Mouse (Mus musculus) left cerebral cortex, adult 8-10 months (tissue): ENCODE measurements at regions not wholly inside any gene's neighbourhood (a gene's known extent, or its start where the extent isn't known, plus 50 kb on each side); places are given as distances from the start of the nearest gene placed in this dataset.
"Not testable (repeated sequence)": the region's sequence is repeated elsewhere in the genome, so short reads cannot be mapped to it uniquely, and the experiment has no call there.

Source experiments
- DNase-seq, 2 experiments: peaks; one replicate each; pipeline ENCODE4 v3.0.0; 2022; ENCODE audit warnings: low spot score in 2 of 2

GRCm38 (mm10) chr10:38458975-38459374 lies 362.6 kb downstream of the Rfpl4b start:
- DNase-seq, result no peak

GRCm38 (mm10) chr10:38458424-38458823 lies 363.2 kb downstream of the Rfpl4b start:
- no peak for DNase-seq

- no peak for DNase-seq
These were observed 364.8 kb downstream of the Rfpl4b start for GRCm38 (mm10) chr10:38456786-38457185.

- DNase-seq, result peak in 1 of 2 experiments; percentile 6
These were observed 372.3 kb downstream of the Rfpl4b start for GRCm38 (mm10) chr10:38449263-38449662.

GRCm38 (mm10) chr10:38447706-38448105 lies 373.9 kb downstream of the Rfpl4b start:
- DNase-seq, result no peak

GRCm38 (mm10) chr10:38447256-38447655 lies 374.3 kb downstream of the Rfpl4b start:
- DNase-seq, result peak in 1 of 2 experiments; percentile 33

- no peak for DNase-seq
These were observed 382.3 kb downstream of the Rfpl4b start for GRCm38 (mm10) chr10:38439286-38439685.

GRCm38 (mm10) chr10:38436907-38437306 lies 384.7 kb downstream of the Rfpl4b start:
- peak in 1 of 2 experiments; percentile 32 for DNase-seq

- DNase-seq, result no peak
These were observed 400.0 kb downstream of the Rfpl4b start for GRCm38 (mm10) chr10:38421541-38421940.

- no peak for DNase-seq
These were observed 401.8 kb downstream of the Rfpl4b start for GRCm38 (mm10) chr10:38419771-38420170.

GRCm38 (mm10) chr10:38383161-38383560 lies 438.4 kb downstream of the Rfpl4b start:
- DNase-seq, result no peak

GRCm38 (mm10) chr10:38381873-38382296 lies 439.7 kb downstream of the Rfpl4b start:
- DNase-seq, result no peak

GRCm38 (mm10) chr10:38380388-38380787 lies 441.2 kb downstream of the Rfpl4b start:
- DNase-seq, result no peak

GRCm38 (mm10) chr10:38366776-38367175 lies 454.8 kb downstream of the Rfpl4b start:
- no peak for DNase-seq

GRCm38 (mm10) chr10:38364876-38365275 lies 456.7 kb downstream of the Rfpl4b start:
- no peak for DNase-seq

- DNase-seq, result no peak
These were observed 463.9 kb downstream of the Rfpl4b start for GRCm38 (mm10) chr10:38357539-38358232.

- DNase-seq, result no peak
These were observed 467.6 kb downstream of the Rfpl4b start for GRCm38 (mm10) chr10:38353973-38354372.

- no peak for DNase-seq
These were observed 468.1 kb downstream of the Rfpl4b start for GRCm38 (mm10) chr10:38353526-38353925.

- not testable (repeated sequence) for DNase-seq
These were observed 474.6 kb downstream of the Rfpl4b start for GRCm38 (mm10) chr10:38347029-38347428.

- DNase-seq, result no peak
These were observed 481.0 kb downstream of the Rfpl4b start for GRCm38 (mm10) chr10:38340406-38341175.

GRCm38 (mm10) chr10:38308716-38309392 lies 512.7 kb downstream of the Rfpl4b start:
- no peak for DNase-seq

GRCm38 (mm10) chr10:38295724-38296123 lies 525.9 kb downstream of the Rfpl4b start:
- DNase-seq, result no peak
